Comparison of ENCODE assay signal across 8 mouse cellular contexts in the genomic region with DNA sequence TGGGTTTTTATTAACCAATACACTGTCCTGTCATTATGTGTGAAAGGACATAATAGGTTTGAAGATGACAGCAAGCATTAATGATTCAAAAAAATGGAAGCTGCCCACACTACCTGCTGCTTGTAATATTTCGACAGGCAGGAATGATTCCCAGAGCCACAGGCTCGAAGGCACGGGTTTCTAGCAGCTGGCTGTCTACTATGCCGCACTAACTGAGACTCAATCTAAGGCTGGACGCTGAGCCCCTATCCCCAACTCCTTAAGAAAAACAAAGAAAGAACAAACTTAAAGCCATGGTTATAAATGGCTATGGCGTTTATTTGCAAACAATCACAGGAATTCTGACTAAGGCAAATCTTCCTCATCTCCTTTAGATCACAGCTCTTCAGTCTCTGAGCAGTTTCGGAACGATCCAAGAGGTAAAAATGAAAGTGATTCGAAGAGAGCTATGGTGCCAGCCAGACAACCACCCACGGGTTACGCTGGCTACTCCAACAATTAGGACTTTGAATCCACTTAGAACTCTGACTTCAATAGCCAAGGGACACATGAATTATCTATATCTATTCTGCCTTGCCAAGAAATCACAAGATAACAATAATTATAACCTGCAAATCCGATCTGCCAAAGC. TPM values are rescaled to one million over a fixed set of nuclear protein-coding genes. Genes with fewer than 3 reads are reported as not detected.
DNase-seq lines count a peak whose midpoint lies in the region; ATAC-seq and TF ChIP-seq lines count a peak whose summit lies in the region.

No protein-coding gene starts in this region.

- no peaks in the 10 kb centered on the region for H3K27me3 ChIP-seq in C2C12 (ENCODE audit: control insufficient read depth, insufficient read depth, insufficient read length)
- 0 out of 2 replicates have a peak, but pooled peaks cover 3% of the 10 kb centered on the region for H3K27me3 ChIP-seq in forebrain, embryonic 13.5 days
- peaks cover 6% of the 10 kb centered on the region; the same call in 1 of the 2 replicates for H3K27me3 ChIP-seq in liver, embryonic 12.5 days (replicated peaks)
- H3K27me3 ChIP-seq in neural tube, embryonic 15.5 days (replicated peaks): no peaks in the 10 kb centered on the region; the same call in 1 of the 2 replicates

- H3K4me2 ChIP-seq in forebrain, embryonic 13.5 days: peak overlapping the region; percentile 66
- H3K4me2 ChIP-seq in liver, embryonic 12.5 days: peak overlapping the region; percentile 57
- H3K4me2 ChIP-seq in neural tube, embryonic 15.5 days: peak overlapping the region; percentile 76

- H3K9ac ChIP-seq in forebrain, embryonic 13.5 days: peak overlapping the region; percentile 53
- H3K9ac ChIP-seq in liver, embryonic 12.5 days: 0 out of 2 replicates have a peak overlapping the region, but pooled peaks have one; percentile 27
- peak overlapping the region; percentile 47 for H3K9ac ChIP-seq in neural tube, embryonic 15.5 days (replicated peaks)

- ATAC-seq in forebrain, embryonic 13.5 days: peak; percentile 8; the same call in 1 of the 2 replicates
- ATAC-seq in liver, embryonic 12.5 days: peak; percentile 21; the same call in 1 of the 2 replicates
- peak; percentile 37; the same call in 1 of the 2 replicates for ATAC-seq in neural tube, embryonic 15.5 days (ENCODE audit: low FRiP score)

- H3K79me2 ChIP-seq in C2C12 (ENCODE audit: control insufficient read depth, insufficient read depth): no peaks in the 10 kb centered on the region

- H3K36me3 ChIP-seq in C2C12 (ENCODE audit: control insufficient read depth, insufficient read depth): no peaks in the 10 kb centered on the region
- H3K36me3 ChIP-seq in forebrain, embryonic 13.5 days (ENCODE audit: poor library complexity, severe bottlenecking): no peaks in the 10 kb centered on the region
- no peaks in the 10 kb centered on the region for H3K36me3 ChIP-seq in liver, embryonic 12.5 days
- H3K36me3 ChIP-seq in neural tube, embryonic 15.5 days: no peaks in the 10 kb centered on the region

- H3K9me3 ChIP-seq in forebrain, embryonic 13.5 days (replicated peaks): no peaks in the 10 kb centered on the region
- H3K9me3 ChIP-seq in liver, embryonic 12.5 days (replicated peaks): no peaks in the 10 kb centered on the region
- H3K9me3 ChIP-seq in neural tube, embryonic 15.5 days (replicated peaks): no peaks in the 10 kb centered on the region

- no peak overlapping the region for H3K27ac ChIP-seq in forebrain, embryonic 13.5 days
- H3K27ac ChIP-seq in liver, embryonic 12.5 days: no peak overlapping the region
- peak overlapping the region; percentile 75 for H3K27ac ChIP-seq in neural tube, embryonic 15.5 days (replicated peaks)

- no peak for TF ChIP-seq CTCF in C2C12 (IDR thresholded peaks at IDR 0.05; ENCODE audit: control insufficient read depth, insufficient read depth, insufficient read length)

- 11% methylated on average over 12 of the region's 12 CpGs for WGBS in forebrain, embryonic 13.5 days
- WGBS in liver, embryonic 12.5 days (ENCODE audit: insufficient replicate concordance): 25% methylated on average over 12 of the region's 12 CpGs
- WGBS in neural tube, embryonic 15.5 days: 9% methylated on average over 12 of the region's 12 CpGs

- intact Hi-C loops in left cerebral cortex, postnatal 10 days (cut with DNase I): no loop called here

- no peaks in the 10 kb centered on the region for H3K79me3 ChIP-seq in C2C12 (ENCODE audit: low read depth)

- DNase-seq in embryo, embryonic 10 days (ENCODE audit: low spot score): peak; percentile 9
- DNase-seq in embryo, embryonic 10.5 days (ENCODE audit: low spot score): no peak
- no peak for DNase-seq in T-cell, adult 2 months (ENCODE audit: low spot score)
- no peak for DNase-seq in left cerebral cortex, postnatal 10 days (ENCODE audit: extremely low spot score in 1 of 2, low spot score in 2 of 2)

- peaks cover 14% of the 10 kb centered on the region for H3K4me1 ChIP-seq in forebrain, embryonic 13.5 days
- no peaks in the 10 kb centered on the region for H3K4me1 ChIP-seq in liver, embryonic 12.5 days
- H3K4me1 ChIP-seq in neural tube, embryonic 15.5 days: peaks cover 24% of the 10 kb centered on the region

- peak overlapping the region; percentile 52 for H3ac ChIP-seq in C2C12 (ENCODE audit: control insufficient read depth, insufficient read length, low read depth)

- peak overlapping the region; percentile 53 for H3K4me3 ChIP-seq in C2C12 (ENCODE audit: insufficient read depth, poor library complexity, severe bottlenecking)
- peak overlapping the region; percentile 52 for H3K4me3 ChIP-seq in forebrain, embryonic 13.5 days
- peak overlapping the region; percentile 51 for H3K4me3 ChIP-seq in liver, embryonic 12.5 days
- peak overlapping the region; percentile 47 for H3K4me3 ChIP-seq in neural tube, embryonic 15.5 days (replicated peaks)

TF ChIP-seq in C2C12, 6 proteins besides CTCF, POLR2A, EP300 and RAD21:
- no peak for TF ChIP-seq CEBPB (IDR thresholded peaks at IDR 0.05; ENCODE audit: low read depth)
- no peak for TF ChIP-seq USF1 (IDR thresholded peaks at IDR 0.05; ENCODE audit: low read depth)
- TF ChIP-seq FOSL1 (IDR thresholded peaks at IDR 0.05; ENCODE audit: insufficient read depth, low read length, poor library complexity, severe bottlenecking): no peak
- no peak for TF ChIP-seq MAX (IDR thresholded peaks at IDR 0.05)
- TF ChIP-seq MYOG (IDR thresholded peaks at IDR 0.05; ENCODE audit: control insufficient read depth, extremely low read depth, insufficient read length): no peak

RNA-seq across cellular contexts. Expression of gene Ppargc1a, which starts 15.6 kb away (rescaled TPM):
- 0.25 TPM for polyA plus RNA-seq in C2C12 (2012; fragmentation: generic; extraction: Trizol)
- 4.6 and 4.9 TPM in 2 replicates for polyA plus RNA-seq in forebrain, embryonic 13.5 days (2015; fragmentation: Nextera tagmentation; extraction: Ambion mirVana)
- polyA plus RNA-seq in liver, embryonic 12.5 days (2016; fragmentation: Nextera tagmentation; extraction: Ambion mirVana): 2.2 and 2.5 TPM in 2 replicates
- 18.0 and 19.7 TPM in 2 replicates for polyA plus RNA-seq in neural tube, embryonic 15.5 days (2015; fragmentation: Nextera tagmentation; extraction: Ambion mirVana)
- total RNA-seq in left cerebral cortex, postnatal 10 days (2021): 10 to 100 TPM; 43.4 to 47.3 TPM
